Mouse (Mus musculus) G1E (cell line): ENCODE measurements around the gene Fbln7.

Source experiments
- CTCF ChIP-seq: IDR thresholded peaks from 2 replicates; pipeline ENCODE4 v1.5.1; 2012; ENCODE audit warnings: low read depth, low read length, inconsistent platforms, mixed read lengths
- GATA1 ChIP-seq: IDR thresholded peaks from 2 replicates; pipeline ENCODE4 v1.6.1; 2012; ENCODE audit warnings: borderline replicate concordance, low read length, inconsistent platforms, mixed read lengths
- GATA2 ChIP-seq: IDR thresholded peaks from 2 replicates; pipeline ENCODE4 v1.6.1; 2012; ENCODE audit warnings: low read depth, low read length, inconsistent platforms, borderline replicate concordance
- POLR2AphosphoS5 ChIP-seq: IDR thresholded peaks from 2 replicates; pipeline ENCODE4 v1.6.1; 2012; ENCODE audit warnings: low read depth, low read length, inconsistent platforms; ENCODE audit not compliant: insufficient replicate concordance
- TAL1 ChIP-seq: conservative IDR thresholded peaks from 2 replicates; pipeline ENCODE4 v1.6.1; 2012; ENCODE audit warnings: low read depth, low read length, inconsistent platforms, mixed read lengths

- TF ChIP-seq CTCF (no peak), GATA1 (no peak), GATA2 (no peak), POLR2AphosphoS5 (no peak), TAL1 (no peak)
Observed at GRCm38 (mm10) chr2:128916528-128916927, 53.7 kb downstream of the Fbln7 start.
